Mouse (Mus musculus) liver (tissue): ENCODE results near the gene Lypla2.

Experiments used
- DNase-seq: peaks from one replicate; pipeline ENCODE4 v3.0.0-alpha.2; 2020; ENCODE audit warnings: mixed read lengths

Lypla2 gene

DNA sequence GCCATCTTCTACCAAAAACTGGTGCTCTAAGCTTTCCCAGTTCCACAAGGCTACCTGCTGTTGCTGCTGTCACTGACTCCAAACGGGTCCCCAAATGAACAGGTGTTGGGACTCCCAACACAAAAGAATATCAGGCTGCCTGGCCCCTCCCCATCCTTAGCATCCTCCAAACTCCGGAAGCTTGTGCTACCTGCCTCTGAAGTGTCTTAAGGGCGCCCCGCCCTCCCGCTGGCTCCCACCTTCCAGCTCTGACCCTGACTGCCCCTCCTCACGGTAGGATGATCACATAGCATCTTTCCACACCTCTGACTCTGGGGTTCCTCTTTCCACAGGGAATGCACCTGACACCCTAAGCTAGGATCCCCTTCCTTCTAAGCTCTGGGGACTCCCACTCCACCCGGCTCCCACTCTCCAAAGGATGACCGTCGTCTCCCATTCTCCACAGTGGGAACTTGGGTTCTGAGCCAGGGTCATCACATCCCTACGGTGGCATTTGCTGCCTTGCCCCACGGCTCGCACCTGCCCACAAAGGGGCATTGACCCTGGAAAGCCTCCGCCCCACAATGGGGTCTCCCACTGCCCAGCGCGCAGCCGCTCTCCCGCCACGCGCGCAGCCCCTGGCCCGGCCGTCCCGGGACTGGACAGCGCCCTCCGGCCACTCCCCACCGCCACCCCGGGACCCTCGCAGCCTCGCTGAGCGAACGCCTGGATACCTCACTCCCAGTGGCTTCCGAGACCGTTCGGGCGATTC lies 446 bp downstream of the Lypla2 start:
- no peak for DNase-seq

GRCm38 (mm10) chr4:135970585-135970984 lies 1.8 kb downstream of the Lypla2 start:
- DNase-seq, result no peak

GRCm38 (mm10) chr4:135969070-135969750 lies 3.2 kb downstream of the Lypla2 start:
- no peak for DNase-seq

DNA sequence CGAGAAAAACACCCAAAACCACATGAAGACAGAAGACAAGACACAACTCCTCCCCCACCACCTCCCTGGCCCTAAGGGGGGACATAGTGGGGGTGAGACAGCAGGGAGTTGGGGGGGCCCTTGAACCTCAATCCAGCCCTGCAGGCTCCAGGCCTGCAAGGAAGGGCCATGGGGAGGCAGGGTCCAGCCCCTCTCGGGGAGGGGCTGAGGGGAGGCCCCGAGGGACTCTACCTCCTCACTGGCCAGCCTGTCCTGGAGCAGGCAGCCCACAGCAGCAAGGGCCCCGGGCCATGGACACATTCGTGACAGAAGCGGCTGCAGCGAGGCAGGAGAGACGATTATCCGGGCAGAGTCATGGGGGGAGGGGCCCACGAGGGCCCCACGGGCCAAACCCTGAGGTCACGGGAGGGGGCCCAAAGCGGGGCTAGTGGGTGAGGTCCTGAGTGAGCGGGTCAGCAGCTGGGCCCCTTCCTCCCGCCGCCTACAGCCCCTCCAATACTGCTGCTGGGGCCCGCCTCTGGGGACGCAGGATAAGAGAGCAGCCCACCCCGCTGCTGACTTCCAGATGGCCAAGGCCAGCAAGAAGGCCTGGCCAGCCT lies 4.1 kb downstream of the Lypla2 start:
- DNase-seq, result no peak

DNA sequence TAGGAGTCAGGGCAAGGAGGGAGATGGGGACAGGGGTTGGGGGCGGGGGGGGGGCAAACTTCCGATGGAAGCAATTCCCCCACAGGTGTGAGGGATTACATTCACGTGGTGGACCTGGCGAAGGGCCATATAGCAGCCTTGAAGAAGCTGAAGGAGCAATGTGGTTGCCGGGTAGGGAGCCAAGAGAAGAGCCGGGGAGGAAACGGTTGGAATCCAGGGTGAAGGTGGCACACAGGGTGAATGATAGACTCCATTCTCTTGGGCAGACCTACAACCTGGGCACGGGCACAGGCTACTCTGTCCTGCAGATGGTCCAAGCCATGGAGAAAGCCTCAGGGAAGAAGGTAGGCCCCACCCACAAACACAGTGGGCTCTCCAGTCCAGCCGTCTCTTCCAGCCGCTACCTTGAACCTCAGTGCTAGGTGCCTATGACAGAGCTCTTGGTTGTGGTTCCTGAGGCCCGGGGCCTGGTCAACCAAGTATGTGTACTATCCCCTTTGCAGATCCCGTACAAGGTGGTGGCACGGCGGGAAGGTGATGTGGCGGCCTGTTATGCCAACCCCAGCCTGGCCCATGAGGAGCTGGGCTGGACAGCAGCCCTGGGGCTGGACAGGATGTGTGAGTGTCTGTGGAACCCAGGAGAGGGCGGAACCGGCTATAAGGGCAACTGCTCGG lies 5.2 kb downstream of the Lypla2 start:
- DNase-seq, result no peak

DNA sequence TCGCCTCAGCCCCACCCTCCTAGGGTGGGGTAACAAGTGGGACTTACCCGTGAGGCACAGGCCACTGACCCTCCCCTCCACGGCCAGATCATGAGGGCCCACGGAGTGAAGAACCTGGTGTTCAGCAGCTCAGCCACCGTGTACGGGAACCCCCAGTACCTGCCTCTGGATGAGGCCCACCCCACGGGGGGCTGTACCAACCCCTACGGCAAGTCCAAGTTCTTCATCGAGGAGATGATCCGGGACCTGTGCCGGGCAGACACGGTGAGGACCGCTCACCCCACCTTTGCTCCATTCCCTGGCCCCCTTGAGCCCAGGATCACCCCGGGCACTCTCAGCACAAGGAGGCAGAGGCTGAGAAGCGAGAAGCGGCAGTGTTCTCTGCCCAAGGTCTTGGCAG lies 6.1 kb downstream of the Lypla2 start:
- DNase-seq, result no peak

- no peak for DNase-seq
These were observed 7.3 kb downstream of the Lypla2 start for GRCm38 (mm10) chr4:135965113-135965512.

DNA sequence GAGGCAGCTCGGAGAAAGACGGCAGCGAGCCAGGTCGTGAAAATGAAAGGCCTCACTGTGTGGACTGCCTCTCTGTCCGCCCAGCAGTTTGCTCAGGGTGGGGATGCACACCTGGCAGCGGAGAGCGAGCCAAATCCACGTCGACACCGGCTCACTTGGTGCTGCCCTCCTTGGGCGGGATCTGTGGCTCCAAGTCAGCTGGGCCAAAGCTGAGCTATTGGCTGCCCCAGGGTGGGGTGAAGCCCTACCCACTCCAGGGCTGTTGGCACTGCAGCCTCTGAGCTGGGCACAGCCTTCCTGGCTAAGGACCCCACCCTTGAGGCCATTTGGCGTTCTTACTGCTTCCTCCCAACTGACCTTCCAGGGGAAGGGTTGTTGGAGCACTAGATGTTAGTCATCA lies 8.0 kb downstream of the Lypla2 start:
- DNase-seq, result peak; percentile 65

- peak; percentile 98 for DNase-seq
These were observed 8.8 kb downstream of the Lypla2 start, which contains the start of gene Gale for GRCm38 (mm10) chr4:135963457-135964193. Gene Gale (plus strand): TSS chr4:135963727.

DNA sequence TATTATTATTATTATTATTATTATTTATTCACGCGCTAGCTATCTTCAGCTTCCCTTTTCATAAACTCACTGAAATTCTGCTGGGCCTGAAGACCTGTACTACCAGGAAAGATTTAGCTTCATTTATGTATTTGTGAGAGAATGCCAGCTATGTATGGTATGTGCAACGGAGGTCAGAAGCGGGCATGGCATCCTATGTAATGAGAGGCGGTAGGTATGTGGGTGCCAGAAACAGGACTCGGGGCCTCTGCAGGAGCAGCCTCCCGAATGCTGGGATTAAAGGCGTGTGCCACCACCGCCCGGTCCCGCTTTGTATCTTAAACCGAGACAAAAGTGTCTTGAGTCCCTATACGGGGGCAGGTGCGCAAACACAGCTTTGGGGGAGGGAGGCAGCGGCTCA lies 9.5 kb downstream of the Lypla2 start:
- no peak for DNase-seq

- DNase-seq, result no peak
These were observed 10.2 kb downstream of the Lypla2 start for GRCm38 (mm10) chr4:135962198-135962597.

DNA sequence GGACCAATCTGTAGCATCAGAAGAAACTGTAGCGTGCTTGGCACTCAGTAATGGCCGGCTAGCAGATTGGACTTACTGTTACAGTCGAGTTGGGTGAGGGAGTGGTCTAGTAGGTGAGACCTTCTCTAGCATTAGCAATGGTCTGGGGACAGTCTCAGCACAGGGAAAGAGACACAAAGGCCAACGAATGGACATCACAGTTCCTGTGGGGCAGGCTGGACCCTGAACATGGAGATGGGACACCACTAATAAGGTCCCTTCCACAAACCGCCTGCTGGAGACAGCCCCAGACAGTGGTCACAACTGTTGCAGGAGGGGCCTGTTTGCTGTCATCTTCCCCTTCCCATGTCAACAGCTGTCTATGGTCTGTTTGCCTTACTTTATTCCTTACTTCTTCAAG lies 10.7 kb downstream of the Lypla2 start:
- DNase-seq, result no peak

GRCm38 (mm10) chr4:135960717-135961116 lies 11.7 kb downstream of the Lypla2 start:
- peak; percentile 88 for DNase-seq

GRCm38 (mm10) chr4:135958354-135958753 lies 14.1 kb downstream of the Lypla2 start:
- DNase-seq, result peak; percentile 47

GRCm38 (mm10) chr4:135955886-135956285 lies 16.5 kb downstream of the Lypla2 start:
- DNase-seq, result no peak

DNA sequence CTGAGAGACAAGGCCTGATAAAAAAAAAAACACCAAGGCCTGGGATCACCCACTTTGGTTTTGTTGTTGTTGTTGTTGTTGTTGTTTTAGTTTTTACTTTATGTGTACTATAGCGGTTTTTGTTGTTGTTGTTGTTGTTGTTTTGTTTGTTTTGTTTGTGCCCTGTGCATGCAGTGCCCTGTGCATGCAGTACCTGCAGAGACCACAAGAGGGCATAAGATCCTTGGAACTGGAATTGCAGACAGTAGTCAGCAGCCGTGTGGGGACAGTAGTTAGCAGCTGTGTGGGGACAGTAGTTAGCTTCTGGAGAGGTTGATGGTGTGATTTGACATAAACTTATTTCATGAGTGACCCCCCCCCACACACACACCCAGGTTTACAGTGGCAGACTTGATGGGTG lies 18.2 kb downstream of the Lypla2 start:
- DNase-seq, result peak; percentile 86

- no peak for DNase-seq
These were observed 19.2 kb downstream of the Lypla2 start for GRCm38 (mm10) chr4:135953179-135953578.

DNA sequence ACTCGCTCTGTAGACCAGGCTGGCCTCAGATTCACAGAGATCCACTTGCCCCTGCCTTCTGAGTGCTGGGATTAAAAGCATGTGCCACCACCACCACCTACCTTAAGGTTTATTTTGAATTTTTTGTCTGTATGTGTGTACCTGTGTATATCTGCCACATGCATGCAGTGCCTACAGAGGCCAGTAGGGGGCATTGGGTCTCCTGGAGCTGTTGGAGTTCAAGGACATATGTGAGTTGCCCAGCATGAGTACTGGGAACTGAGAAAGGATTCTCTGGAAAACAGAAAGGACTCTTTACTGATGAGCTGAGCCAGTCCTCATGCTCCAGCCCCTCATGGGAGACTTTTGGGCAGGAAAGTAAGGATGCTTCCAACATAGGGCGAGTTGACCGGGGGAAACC lies 20.9 kb downstream of the Lypla2 start:
- no peak for DNase-seq

DNA sequence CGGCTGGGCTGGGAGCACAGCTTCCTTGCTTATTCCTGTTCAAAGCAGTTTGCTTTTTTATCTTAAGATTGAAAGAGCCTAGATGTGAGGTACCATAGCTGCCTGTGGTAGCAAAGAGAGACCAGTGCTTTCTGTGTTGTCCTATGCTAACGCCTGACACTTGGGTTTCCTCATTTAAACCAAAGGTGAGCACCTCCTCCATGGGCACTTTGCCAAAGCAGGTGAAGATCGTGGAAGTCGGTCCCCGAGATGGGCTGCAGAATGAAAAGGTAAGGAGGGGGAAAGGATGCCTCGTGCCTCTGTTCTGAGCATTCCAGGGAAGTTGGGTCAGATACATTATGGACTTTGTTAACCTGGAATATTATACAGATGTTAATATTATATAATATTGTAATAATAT lies 22.1 kb downstream of the Lypla2 start:
- no peak for DNase-seq

DNA sequence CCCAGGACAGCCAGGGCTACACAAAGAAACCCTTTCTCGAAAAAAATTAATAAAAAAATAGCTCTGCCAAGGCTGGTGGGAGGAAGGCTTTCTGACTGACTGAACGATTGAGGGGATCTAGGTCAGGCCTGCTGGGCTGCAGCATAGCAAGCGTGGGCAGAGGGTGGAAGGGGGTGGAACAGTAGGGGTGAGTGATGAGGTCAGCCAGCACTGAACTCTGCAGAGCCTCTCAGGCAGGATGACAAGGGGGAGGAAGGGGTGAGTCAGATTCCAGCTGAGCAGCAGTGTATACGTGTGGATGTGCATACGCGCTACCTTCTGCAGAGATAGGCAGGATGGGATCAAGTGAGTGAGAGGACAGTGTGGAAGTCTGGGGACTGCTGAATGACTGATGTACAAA lies 22.5 kb downstream of the Lypla2 start:
- no peak for DNase-seq

- no peak for DNase-seq
These were observed 23.0 kb downstream of the Lypla2 start for GRCm38 (mm10) chr4:135949475-135949874.

DNA sequence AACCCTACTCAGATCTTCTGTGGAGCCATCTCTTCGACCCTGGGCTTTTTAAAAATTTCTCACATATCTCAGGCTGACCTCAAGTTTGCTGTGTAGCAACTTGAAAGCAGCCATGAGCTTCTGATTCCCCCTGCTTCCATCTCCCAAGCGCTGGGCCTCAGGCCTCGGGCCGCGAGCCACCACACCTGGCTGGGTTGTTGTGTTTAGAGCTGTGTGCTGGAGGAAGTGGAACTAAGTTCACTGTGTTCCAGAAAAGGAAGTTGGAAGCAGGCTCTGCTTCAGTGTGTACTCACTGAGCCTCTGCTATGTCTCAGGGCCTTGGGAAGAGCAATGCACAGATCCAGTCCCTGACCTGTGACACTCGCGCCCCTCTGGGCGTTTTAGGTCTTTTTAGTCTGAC lies 24.3 kb downstream of the Lypla2 start:
- DNase-seq, result no peak
